Mouse (Mus musculus) small intestine, adult 2 months (tissue): ENCODE results near the gene Mep1a.

Experiments
- CTCF ChIP-seq: fragments of 200-500 bp; IDR thresholded peaks from 2 replicates; pipeline ENCODE4 v1.5.1; 2012; ENCODE audit warnings: low read depth, mild to moderate bottlenecking, control low read depth, inconsistent platforms, low read length, moderate library complexity, mixed read lengths; ENCODE audit not compliant: insufficient replicate concordance, insufficient read length; ENCODE audit errors: extremely low read depth
- POLR2A ChIP-seq: fragments of 200-500 bp; IDR thresholded peaks from 2 replicates; pipeline ENCODE4 v1.6.1; 2012; ENCODE audit warnings: low read depth, mild to moderate bottlenecking, control low read depth, inconsistent platforms, low read length, moderate library complexity

GRCm38 (mm10) chr17:43501631-43502030, 981 bp downstream of the Mep1a start:
- no peak for TF ChIP-seq POLR2A
- no peak for TF ChIP-seq CTCF
